Mouse (Mus musculus): ENCODE data around the gene Gm49337. TPM values are rescaled to one million over a fixed set of nuclear protein-coding genes. Genes with fewer than 3 reads are reported as not detected.
"Not testable (repeated sequence)": the region's sequence is repeated elsewhere in the genome, so short reads cannot be mapped to it uniquely, and the experiment has no call there.

The Gm49337 gene
- total RNA-seq, 2 experiments from 2014 or later: 0.47 TPM; not detected in 1

DNA sequence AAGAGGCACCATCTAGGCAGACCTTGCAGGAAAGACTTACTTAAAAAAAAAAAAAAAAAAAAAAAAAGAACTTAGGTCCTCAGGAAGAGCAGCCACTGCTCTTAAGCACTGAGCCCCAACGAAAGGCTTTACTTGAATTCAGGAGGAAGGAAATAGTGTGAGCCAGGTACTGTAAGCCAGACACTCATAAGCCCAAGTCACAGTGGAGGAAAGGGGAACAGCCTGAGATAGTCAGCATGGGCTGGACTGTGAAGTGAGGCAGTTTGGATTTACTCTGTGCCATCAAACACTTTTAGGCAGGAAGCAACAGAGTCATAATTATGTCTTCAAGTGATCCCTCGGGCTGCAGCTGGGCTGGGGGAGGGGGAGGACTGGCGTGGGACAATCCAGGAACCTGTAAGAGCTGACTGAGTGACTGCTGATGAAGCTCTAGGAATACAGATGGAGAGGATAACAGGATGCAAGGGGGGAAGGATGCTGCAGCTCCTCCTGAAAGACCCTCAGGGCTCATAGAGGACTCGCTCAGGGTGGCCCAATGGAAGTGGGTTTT is 19.2 kb downstream of the Gm49337 start:
- Histone ChIP-seq H3K27ac (peak overlapping the region; percentile 38), H3K4me3 (no peak overlapping the region)
- intact Hi-C loops (cut with DNase I): no loop called here
- no peak for DNase-seq
- TF ChIP-seq CTCF (IDR thresholded peaks at IDR 0.05): no peak

- no peak overlapping the region for H3K27ac ChIP-seq
- TF ChIP-seq CTCF (IDR thresholded peaks at IDR 0.05): no peak
- no peak for DNase-seq
- H3K4me3 ChIP-seq: no peak overlapping the region
- intact Hi-C loops (cut with DNase I): no loop called here
These were observed 20.6 kb downstream of the Gm49337 start for GRCm38 (mm10) chr4:116193583-116194383.

GRCm38 (mm10) chr4:116198422-116198821 is 25.2 kb downstream of the Gm49337 start:
- peak; percentile 61 for TF ChIP-seq CTCF (IDR thresholded peaks at IDR 0.05)
- intact Hi-C loops (cut with DNase I): no loop called here
- no peak overlapping the region for H3K4me3 ChIP-seq
- DNase-seq: no peak
- no peak overlapping the region for H3K27ac ChIP-seq

- TF ChIP-seq CTCF (IDR thresholded peaks at IDR 0.05): no peak
- intact Hi-C loops (cut with DNase I): no loop called here
These were observed 31.2 kb downstream of the Gm49337 start for GRCm38 (mm10) chr4:116204422-116204821.

DNA sequence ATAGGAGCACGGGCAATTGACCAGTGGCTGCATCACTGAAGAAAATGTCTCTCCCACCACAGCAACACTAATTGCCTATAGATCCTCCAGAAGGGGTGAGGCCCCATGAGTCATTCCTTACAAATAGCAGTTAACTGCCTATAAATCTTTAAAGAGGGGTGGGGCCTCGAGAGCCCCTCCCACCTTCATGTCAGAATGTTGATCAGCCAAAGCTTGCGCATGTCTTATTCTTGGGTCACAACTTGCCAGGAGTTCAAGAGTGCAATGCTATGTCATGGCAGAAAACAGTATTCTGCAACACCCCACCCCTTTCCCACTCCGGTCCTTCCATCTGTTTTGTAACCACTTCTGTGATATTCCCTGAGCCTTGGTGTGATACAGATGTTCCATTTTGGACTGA is 33.3 kb downstream of the Gm49337 start:
- intact Hi-C loops (cut with DNase I): no loop called here
- Histone ChIP-seq H3K4me3 (no peak overlapping the region), H3K27ac (no peak overlapping the region)
- no peak for DNase-seq
- no peak for TF ChIP-seq CTCF (IDR thresholded peaks at IDR 0.05)

More at GRCm38 (mm10) chr4:116204422-116204821, 31.2 kb downstream of the Gm49337 start:
- Histone ChIP-seq H3K4me3 (no peak overlapping the region), H3K27ac (no peak overlapping the region)
- DNase-seq: no peak

GRCm38 (mm10) chr4:116208891-116209290 is 35.7 kb downstream of the Gm49337 start:
- intact Hi-C loops (cut with DNase I): no loop called here
- TF ChIP-seq CTCF (IDR thresholded peaks at IDR 0.05): no peak

DNA sequence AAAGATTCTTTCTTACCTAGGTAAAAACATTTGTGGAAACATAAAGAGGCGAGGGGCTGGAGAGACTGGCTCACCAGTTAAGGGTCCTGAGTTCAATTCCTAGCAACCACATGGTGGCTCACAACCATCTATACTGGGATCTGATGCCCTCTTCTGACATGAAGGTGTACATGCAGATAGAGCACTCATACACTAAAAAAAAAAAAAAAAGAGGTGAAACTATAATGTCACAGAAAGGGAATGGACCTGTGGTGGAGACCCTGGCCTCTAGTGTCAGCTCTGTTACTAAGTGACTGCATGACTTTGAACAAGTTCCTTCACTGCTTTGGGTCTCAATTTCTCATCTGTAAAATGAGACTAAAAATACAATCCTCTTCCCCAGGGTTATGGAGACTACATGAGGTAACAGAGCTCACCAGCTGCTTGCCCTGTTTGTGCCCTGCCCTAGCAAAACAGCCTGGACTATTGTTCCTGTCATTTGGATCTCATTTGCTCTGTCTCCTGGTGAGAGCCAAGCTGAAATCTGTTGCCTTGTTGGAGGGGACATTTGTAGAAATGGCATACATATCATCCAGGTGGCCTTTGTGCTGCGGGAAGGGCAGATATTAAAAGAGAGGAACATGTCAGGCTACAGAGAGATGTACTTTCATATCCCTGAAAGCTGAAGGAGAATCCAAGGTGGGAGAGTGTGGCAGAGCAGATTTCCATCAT is 42.9 kb downstream of the Gm49337 start:
- H3K4me3 ChIP-seq: no peak overlapping the region
- DNase-seq: no peak
- intact Hi-C loops (cut with DNase I): no loop called here
- no peak for TF ChIP-seq CTCF (IDR thresholded peaks at IDR 0.05)
- no peak overlapping the region for H3K27ac ChIP-seq

More at GRCm38 (mm10) chr4:116208891-116209290, 35.7 kb downstream of the Gm49337 start:
- Histone ChIP-seq H3K27ac (no peak overlapping the region), H3K4me3 (no peak overlapping the region)
- DNase-seq: no peak

- Histone ChIP-seq H3K4me3 (no peak overlapping the region), H3K27ac (no peak overlapping the region)
- intact Hi-C loops (cut with DNase I): no loop called here
- TF ChIP-seq CTCF (IDR thresholded peaks at IDR 0.05): no peak
- no peak for DNase-seq
These were observed 43.9 kb downstream of the Gm49337 start for GRCm38 (mm10) chr4:116217046-116217445.

- H3K27ac ChIP-seq; DNase-seq; intact Hi-C loops (cut with DNase I); H3K4me3 ChIP-seq: not testable (repeated sequence)
These were observed 44.5 kb downstream of the Gm49337 start for GRCm38 (mm10) chr4:116217661-116218060.

DNA sequence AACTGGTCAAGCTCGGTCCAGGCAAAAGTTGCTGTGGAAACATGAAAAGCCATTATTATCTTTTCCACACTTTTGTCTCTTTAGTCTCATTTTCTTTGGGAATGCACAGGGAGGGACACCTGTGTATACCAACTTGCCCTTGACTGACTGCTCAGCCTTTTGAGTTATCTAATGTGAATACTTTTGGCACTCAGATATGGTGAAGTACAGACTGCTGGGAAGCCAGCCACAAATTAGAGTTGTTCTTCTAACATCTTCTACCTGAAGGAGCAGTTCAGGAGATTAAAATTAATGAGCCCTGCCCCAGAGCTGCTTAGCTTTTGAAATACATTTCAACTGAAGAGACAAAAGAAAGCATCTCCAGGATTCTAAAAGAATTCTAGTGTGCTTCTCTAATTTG is 45.9 kb downstream of the Gm49337 start:
- no peak for DNase-seq
- intact Hi-C loops (cut with DNase I): no loop called here
- Histone ChIP-seq H3K27ac (no peak overlapping the region; the same call in 1 of the 2 replicates), H3K4me3 (no peak overlapping the region)
- no peak for TF ChIP-seq CTCF (IDR thresholded peaks at IDR 0.05)

DNA sequence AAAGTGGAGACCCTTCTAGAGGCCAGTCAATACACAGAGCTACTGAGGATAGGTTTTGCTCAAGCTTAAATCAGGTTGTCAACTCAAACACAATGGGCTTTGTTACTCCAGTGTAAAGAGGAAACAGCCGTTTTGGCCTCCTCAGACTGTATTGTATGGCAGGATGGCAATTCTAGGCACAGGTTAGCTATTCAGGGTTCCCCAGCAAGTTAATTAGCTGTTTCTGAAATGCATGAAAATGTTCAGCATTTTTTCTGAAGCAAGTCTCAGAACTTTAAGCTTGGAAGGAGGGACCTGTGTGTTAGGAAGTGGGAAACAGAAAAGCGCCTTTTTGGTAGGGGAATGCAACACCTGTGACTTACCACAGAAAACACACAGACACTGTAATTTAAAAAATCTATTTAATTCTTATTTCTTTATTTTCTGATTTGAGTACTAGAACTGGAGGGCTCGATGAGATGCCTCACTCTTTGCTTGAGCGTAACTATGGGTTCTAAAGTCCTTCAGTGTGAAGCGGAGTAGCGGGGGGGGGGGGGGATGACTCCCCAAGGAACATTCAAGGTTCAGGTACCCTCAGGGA is 47.0 kb downstream of the Gm49337 start:
- H3K4me3 ChIP-seq: peak overlapping the region; percentile 94
- no peak for TF ChIP-seq CTCF (IDR thresholded peaks at IDR 0.05)
- DNase-seq: no peak
- peak overlapping the region; percentile 98 for H3K27ac ChIP-seq
- intact Hi-C loops (cut with DNase I): loop anchor here (2.0 to 5.0 kb wide), 2 partner anchors 37 to 62 kb away; no protein-coding TSS in a partner anchor

DNA sequence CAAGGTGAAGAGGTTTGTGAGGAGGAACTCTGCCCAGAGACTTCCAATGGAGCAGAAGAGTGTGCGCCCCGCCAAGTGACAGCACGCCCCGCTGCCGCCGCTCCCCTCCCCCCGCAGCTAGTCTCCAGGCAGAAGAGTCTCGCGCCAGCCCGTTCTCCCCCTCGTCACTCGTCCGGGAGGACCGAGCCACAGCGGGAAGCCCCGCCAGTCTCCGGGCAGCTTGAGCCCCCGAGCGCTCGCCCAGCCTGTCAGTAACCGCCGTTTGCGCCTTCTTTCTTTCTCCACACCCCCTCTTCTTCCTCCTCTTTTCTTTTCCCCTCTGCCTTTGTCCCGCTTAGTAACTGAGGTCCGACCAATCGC is 47.6 kb downstream of the Gm49337 start:
- peak overlapping the region; percentile 94 for H3K4me3 ChIP-seq
- no peak for DNase-seq
- TF ChIP-seq CTCF (IDR thresholded peaks at IDR 0.05): no peak
- H3K27ac ChIP-seq: peak overlapping the region; percentile 98
- intact Hi-C loops (cut with DNase I): loop anchor here (2.0 to 5.0 kb wide), 2 partner anchors 38 to 62 kb away; no protein-coding TSS in a partner anchor

All from gastrocnemius, adult 2 months (tissue).